Mouse (Mus musculus) heart, embryonic 14.5 days (tissue): ENCODE results near the gene Coro1b. TPM values are rescaled to one million over a fixed set of nuclear protein-coding genes. Genes with fewer than 3 reads are reported as not detected.

Experiments used
- ATAC-seq: fragments of 200-750 bp; cut with Nextera tagmentation; 2 replicates; pipeline ENCODE4 v1.8.0; 2017; ENCODE audit warnings: low read depth, moderate TSS enrichment; ENCODE audit not compliant: insufficient number of reproducible peaks, insufficient read depth, low FRiP score
- H3K27ac ChIP-seq, 2 experiments: fragments of 200-500 bp in 1 of 2; fragments of 300-500 bp in 1 of 2; sonication (generic) in 1 of 2; replicated peaks in 1 of 2; 2 replicates each; pipeline ENCODE4 v1.5.1; 2012 to 2014; ENCODE audit warnings: low read depth in 2 of 2, low read length in 2 of 2, control low read depth in 1 of 2, mild to moderate bottlenecking in 1 of 2, mixed read lengths in 1 of 2; ENCODE audit not compliant: control insufficient read depth in 1 of 2, insufficient read depth in 1 of 2
- H3K27me3 ChIP-seq: fragments of 300-500 bp; sonication (generic); 2 replicates; pipeline ENCODE4 v1.6.1; 2014; ENCODE audit warnings: mild to moderate bottlenecking, low read length, control low read depth; ENCODE audit not compliant: control insufficient read depth, insufficient read depth
- H3K36me3 ChIP-seq: fragments of 300-500 bp; sonication (generic); 2 replicates; pipeline ENCODE4 v1.6.1; 2014; ENCODE audit warnings: mild to moderate bottlenecking, control low read depth, low read length, mixed read lengths; ENCODE audit not compliant: control insufficient read depth, insufficient read depth
- H3K4me1 ChIP-seq, 2 experiments: fragments of 200-500 bp in 1 of 2; fragments of 300-500 bp in 1 of 2; sonication (generic) in 1 of 2; 2 replicates each; pipeline ENCODE4 v1.6.1; 2012 to 2014; ENCODE audit warnings: low read length in 2 of 2, control low read depth in 1 of 2, mixed read lengths in 1 of 2; ENCODE audit not compliant: control insufficient read depth in 2 of 2, insufficient read depth in 2 of 2
- H3K4me2 ChIP-seq: fragments of 300-500 bp; sonication (generic); 2 replicates; pipeline ENCODE4 v1.6.1; 2014; ENCODE audit warnings: mild to moderate bottlenecking, low read length
- H3K4me3 ChIP-seq, 2 experiments: fragments of 200-500 bp in 1 of 2; fragments of 300-500 bp in 1 of 2; sonication (generic) in 1 of 2; 2 replicates each; pipeline ENCODE4 v1.5.1; 2012 to 2014; ENCODE audit warnings: low read length in 2 of 2, mild to moderate bottlenecking in 2 of 2, control low read depth in 1 of 2, low read depth in 1 of 2, moderate library complexity in 1 of 2; ENCODE audit not compliant: control insufficient read depth in 1 of 2, insufficient read depth in 1 of 2
- H3K9ac ChIP-seq: fragments of 300-500 bp; sonication (generic); 2 replicates; pipeline ENCODE4 v1.6.1; 2014; ENCODE audit warnings: mild to moderate bottlenecking, low read length
- H3K9me3 ChIP-seq: fragments of 300-500 bp; sonication (generic); 2 replicates; pipeline ENCODE4 v1.6.1; 2016; ENCODE audit warnings: low read length, control low read depth; ENCODE audit not compliant: control insufficient read depth
- WGBS: fragments of 180-500 bp; shearing (Covaris S2); extraction: QIAGEN DNeasy Blood & Tissue Kit; methylation state at CpG from one replicate; pipeline ENCODE4 v1.1.7; 2014; 5-methylcytosine and 5-hydroxymethylcytosine counted together
- polyA plus RNA-seq: library from polyadenylated mRNA; unstranded; fragments of >200 nt; fragmentation: Nextera tagmentation; extraction: Ambion mirVana; gene quantifications from 2 replicates; pipeline ENCODE4 v1.2.1, GENCODE M21; 2014

Coro1b gene
- polyA plus RNA-seq, 1 experiment from 2014 or later: 122 TPM

DNA sequence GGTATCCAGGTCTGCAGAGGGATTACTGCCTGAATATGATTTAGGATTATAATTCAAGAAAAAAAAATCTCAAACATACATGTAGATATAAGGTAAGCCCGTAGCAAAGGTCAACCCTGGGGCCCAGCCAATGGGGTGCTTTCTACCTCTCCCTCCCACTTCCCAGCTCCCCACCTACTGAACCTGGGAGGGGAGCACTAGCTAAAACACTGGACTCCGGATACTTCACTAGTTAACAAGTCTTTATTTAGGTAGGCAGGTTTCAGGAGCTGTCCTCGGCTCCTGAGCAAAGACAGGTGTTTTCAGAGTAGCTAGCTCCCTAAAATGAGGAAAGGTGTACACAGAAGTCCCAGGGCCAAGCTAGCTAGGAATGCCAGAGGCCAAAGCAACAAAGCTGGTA lies 15.7 kb downstream of the Coro1b start:
- Histone ChIP-seq H3K4me3 (no peak overlapping the region), H3K27me3 (no peaks in the 10 kb centered on the region), H3K36me3 (peaks cover 27% of the 10 kb centered on the region), H3K27ac (no peak overlapping the region), H3K9ac (no peak overlapping the region), H3K4me2 (no peak overlapping the region), H3K4me1 (peaks cover 14 to 21% of the 10 kb centered on the region in 2 experiments; a peak in 3 of 4 replicates), H3K9me3 (no peaks in the 10 kb centered on the region)
- 85% methylated on average over 3 of the region's 3 CpGs for WGBS
- ATAC-seq: no peak

- Histone ChIP-seq H3K4me3 (no peak overlapping the region), H3K27me3 (no peaks in the 10 kb centered on the region), H3K9me3 (no peaks in the 10 kb centered on the region), H3K4me1 (peaks cover 15 to 22% of the 10 kb centered on the region in 2 experiments; a peak in 3 of 4 replicates), H3K36me3 (peaks cover 21% of the 10 kb centered on the region), H3K27ac (no peak overlapping the region), H3K4me2 (no peak overlapping the region), H3K9ac (no peak overlapping the region)
- no peak for ATAC-seq
- 75% methylated on average over 2 of the region's 2 CpGs for WGBS
Observed at GRCm38 (mm10) chr19:4164721-4165120, 16.3 kb downstream of the Coro1b start.

DNA sequence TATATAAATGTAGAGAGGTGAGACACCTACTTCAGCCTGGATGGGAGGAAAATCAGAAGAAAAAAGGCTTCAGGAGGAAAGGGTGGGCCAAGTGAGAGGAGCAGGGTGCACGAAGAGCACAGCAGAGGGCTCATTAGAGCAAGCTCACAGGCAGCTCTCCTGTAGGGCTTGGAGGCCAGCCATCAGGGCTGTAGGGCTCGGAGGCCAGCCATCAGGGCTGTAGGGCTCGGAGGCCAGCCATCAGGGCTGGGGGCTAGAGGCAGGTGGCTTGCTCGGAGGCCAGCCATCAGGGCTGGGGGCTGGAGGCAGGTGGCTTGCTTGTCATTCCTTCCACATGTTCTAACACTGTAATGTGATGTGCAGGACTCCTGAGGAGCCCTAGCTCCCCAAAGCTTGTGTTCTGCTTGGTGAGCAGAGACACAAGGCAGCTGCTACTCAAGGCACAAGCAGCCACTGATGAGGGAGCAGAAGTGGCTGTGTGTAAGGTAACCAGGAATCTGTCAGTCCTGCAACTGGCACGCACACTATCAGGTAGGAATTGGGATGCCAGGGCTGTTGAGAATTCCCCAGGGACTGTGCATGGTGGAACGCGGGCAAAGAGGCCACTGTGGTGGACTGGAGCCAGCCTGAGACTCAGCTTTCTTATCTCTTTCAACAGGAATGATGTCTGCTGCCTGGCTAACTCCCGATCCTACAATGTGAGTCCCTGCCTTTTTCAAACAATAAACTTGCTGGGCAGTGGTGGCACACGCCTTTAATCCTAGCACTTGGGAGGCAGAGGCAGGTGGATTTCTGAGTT lies 18.5 kb downstream of the Coro1b start:
- Histone ChIP-seq H3K27me3 (no peaks in the 10 kb centered on the region), H3K4me2 (no peak overlapping the region), H3K9me3 (no peaks in the 10 kb centered on the region), H3K9ac (peak overlapping the region; percentile 55), H3K27ac (peak overlapping the region; percentile 64 to 83), H3K4me3 (no peak overlapping the region), H3K36me3 (peaks cover 2% of the 10 kb centered on the region), H3K4me1 (peaks cover 29 to 43% of the 10 kb centered on the region in 2 experiments)
- whole genome bisulfite sequencing: 28% methylated on average over 9 of the region's 9 CpGs
- ATAC-seq: no peak

DNA sequence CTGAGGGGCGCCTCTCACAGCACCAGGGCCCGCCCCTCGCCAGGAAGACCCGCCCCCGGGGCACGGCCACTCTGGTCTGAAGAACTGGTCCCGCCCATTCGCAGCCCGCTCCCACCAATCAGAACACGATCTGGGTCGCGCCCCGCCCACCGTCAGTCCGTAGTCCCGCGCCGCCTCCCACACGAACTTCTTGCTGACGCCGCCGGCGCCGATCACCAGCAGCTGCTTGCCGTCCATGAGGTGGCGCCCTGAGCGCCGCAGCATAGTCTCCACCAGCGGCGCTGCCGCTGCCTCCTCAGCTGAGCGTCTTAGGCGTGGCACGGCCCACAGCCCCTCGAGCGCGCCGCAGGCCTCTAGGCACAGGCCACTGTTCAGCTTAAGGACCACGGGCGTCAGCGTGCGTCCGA lies 21.0 kb downstream of the Coro1b start:
- Histone ChIP-seq H3K4me3 (peak overlapping the region; percentile 46), H3K9ac (peak overlapping the region; percentile 86), H3K36me3 (no peaks in the 10 kb centered on the region), H3K27me3 (no peaks in the 10 kb centered on the region), H3K27ac (peak overlapping the region; percentile 74 to 92), H3K9me3 (no peaks in the 10 kb centered on the region), H3K4me2 (peak overlapping the region; percentile 91), H3K4me1 (peaks cover 29 to 50% of the 10 kb centered on the region in 2 experiments)
- WGBS: under 1% methylated on average over 43 of the region's 43 CpGs
- ATAC-seq: peak; percentile 89

- Histone ChIP-seq H3K4me1 (peaks cover 29 to 50% of the 10 kb centered on the region in 2 experiments), H3K9ac (peak overlapping the region; percentile 86), H3K27ac (peak overlapping the region; percentile 74 to 92), H3K4me2 (peak overlapping the region; percentile 91), H3K27me3 (no peaks in the 10 kb centered on the region), H3K4me3 (peak overlapping the region; percentile 46), H3K9me3 (no peaks in the 10 kb centered on the region), H3K36me3 (no peaks in the 10 kb centered on the region)
- WGBS: 7% methylated on average over 27 of the region's 27 CpGs
- peak; percentile 3; the same call in 1 of the 2 replicates for ATAC-seq
Observed at GRCm38 (mm10) chr19:4169810-4170209, 21.4 kb downstream of the Coro1b start.

DNA sequence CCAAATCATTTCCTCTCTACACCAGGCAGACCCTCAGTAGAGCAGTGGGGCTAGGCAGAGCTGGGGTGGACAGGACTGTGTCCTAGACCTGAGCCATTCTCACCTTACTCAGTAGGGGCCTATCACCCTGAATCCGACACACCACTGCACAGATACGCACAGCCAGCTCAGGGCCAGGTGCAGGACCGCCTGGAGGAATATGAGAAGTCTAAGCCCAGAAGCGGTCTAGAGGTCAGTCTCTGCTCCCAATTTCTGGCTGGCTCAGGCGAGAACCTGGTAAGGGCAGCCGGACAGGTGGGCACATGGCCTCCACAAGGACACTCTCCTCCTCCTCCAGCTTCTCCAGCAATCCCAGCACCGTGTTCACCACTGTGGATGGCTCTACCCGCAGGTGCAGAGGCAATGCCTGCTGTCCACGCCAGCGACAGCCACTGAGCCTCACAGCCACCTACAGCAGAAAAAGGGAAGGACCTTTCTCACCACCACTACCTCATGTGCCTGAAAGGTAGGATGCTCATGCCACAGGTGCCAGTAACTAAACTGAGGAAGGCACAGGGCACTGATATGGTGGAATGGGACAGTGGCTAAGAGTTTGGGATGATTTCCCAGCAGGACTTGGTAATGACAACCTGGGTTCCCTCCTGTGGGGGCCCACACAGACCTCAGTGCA lies 22.4 kb downstream of the Coro1b start:
- Histone ChIP-seq H3K27me3 (no peaks in the 10 kb centered on the region), H3K9ac (peak overlapping the region; percentile 47), H3K27ac (peak overlapping the region; percentile 57 to 92; a peak in 3 of 4 replicates), H3K9me3 (no peaks in the 10 kb centered on the region), H3K4me1 (peaks cover 38 to 60% of the 10 kb centered on the region in 2 experiments), H3K36me3 (no peaks in the 10 kb centered on the region), H3K4me2 (peak overlapping the region; percentile 26; the same call in 1 of the 2 replicates), H3K4me3 (no peak overlapping the region)
- 94% methylated on average over 10 of the region's 10 CpGs for WGBS
- ATAC-seq: no peak

DNA sequence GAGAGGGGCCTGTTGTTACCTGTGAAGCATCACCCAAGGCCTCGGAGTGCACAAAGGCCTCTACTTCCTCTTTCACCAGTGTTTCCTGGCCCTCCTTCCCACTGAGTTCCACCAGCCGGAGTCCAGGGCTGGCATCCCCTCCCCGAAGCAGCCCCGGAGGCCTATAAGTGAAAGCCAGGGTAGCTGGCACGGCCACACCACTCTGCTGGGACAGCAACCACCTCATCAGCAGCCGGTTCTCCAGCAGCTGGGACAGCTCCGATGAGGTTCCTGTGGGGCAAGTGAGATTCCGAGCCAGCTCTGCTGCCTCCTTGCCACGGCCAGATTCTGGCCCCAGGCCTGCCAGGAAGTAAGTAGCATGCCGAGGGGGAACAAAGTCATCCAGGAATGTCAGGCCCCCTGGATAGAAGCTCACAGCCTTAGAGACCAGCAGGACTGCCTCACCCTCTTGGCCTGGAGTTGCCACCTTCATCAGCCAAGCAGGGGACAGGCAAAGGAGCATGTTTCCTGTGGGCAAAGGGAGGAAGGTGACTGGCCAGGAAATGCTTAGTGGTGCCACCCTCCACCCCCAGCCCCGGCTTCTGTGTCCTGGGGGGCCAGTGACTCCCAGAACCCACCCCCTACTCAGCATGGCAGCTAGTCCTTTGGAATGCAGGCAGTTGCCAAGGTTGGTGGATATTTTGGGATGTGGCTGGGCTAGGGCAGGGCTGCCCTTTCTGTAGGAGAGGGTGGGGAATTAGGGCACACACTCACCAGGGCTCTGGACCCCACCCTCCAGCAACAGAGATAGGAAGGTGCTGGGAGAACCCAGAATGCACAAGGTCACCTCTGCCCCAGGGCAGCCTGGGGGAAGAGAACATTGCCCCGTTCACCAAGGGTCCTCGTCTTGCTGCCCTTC lies 23.2 kb downstream of the Coro1b start:
- Histone ChIP-seq H3K27ac (peak overlapping the region; percentile 57 to 84), H3K9me3 (no peaks in the 10 kb centered on the region), H3K36me3 (no peaks in the 10 kb centered on the region), H3K9ac (peak overlapping the region; percentile 47), H3K4me2 (peak overlapping the region; percentile 26), H3K4me3 (no peak overlapping the region), H3K4me1 (peaks cover 36 to 55% of the 10 kb centered on the region in 2 experiments), H3K27me3 (no peaks in the 10 kb centered on the region)
- peak; percentile 18; the same call in 1 of the 2 replicates for ATAC-seq
- 46% methylated on average over 13 of the region's 13 CpGs for WGBS
